Mouse (Mus musculus) MEL (cell line): ENCODE results near the gene Vwc2. TPM values are rescaled to one million over a fixed set of nuclear protein-coding genes. Genes with fewer than 3 reads are reported as not detected.

Experiments
- DNase-seq: peaks from one replicate; pipeline ENCODE4 v3.0.0; 2011; ENCODE audit warnings: low read depth, low spot score
- H3K27ac ChIP-seq: 2 replicates; pipeline ENCODE4 v1.5.1; 2012; ENCODE audit warnings: low read depth, mild to moderate bottlenecking, control low read depth, low read length, moderate library complexity; ENCODE audit not compliant: control insufficient read depth
- H3K27me3 ChIP-seq, 2 experiments: fragments of 150-350 bp in 1 of 2; sonication (generic) in 1 of 2; 2 replicates each; pipeline ENCODE4 v1.6.1; 2012; ENCODE audit warnings: low read length in 2 of 2, mild to moderate bottlenecking in 2 of 2, improper control_type of control experiment in 1 of 2, moderate library complexity in 1 of 2; ENCODE audit not compliant: insufficient read depth in 2 of 2, control insufficient read depth in 1 of 2
- H3K36me3 ChIP-seq, 2 experiments: 2 replicates each; pipeline ENCODE4 v1.6.1; 2012 to 2014; ENCODE audit warnings: low read length in 2 of 2, improper control_type of control experiment in 1 of 2, inconsistent platforms in 1 of 2, mild to moderate bottlenecking in 1 of 2; ENCODE audit not compliant: insufficient read depth in 2 of 2, control insufficient read depth in 1 of 2
- H3K4me1 ChIP-seq, 2 experiments: fragments of 150-350 bp in 1 of 2; sonication (generic) in 1 of 2; 2 replicates each; pipeline ENCODE4 v1.6.1; 2012; ENCODE audit warnings: low read length in 2 of 2, improper control_type of control experiment in 1 of 2, mild to moderate bottlenecking in 1 of 2; ENCODE audit not compliant: insufficient read depth in 2 of 2, control insufficient read depth in 1 of 2
- H3K4me3 ChIP-seq, 2 experiments: fragments of 150-350 bp in 1 of 2; sonication (generic) in 1 of 2; 2 replicates each; pipeline ENCODE4 v1.5.1; 2012; ENCODE audit warnings: low read depth in 2 of 2, low read length in 2 of 2, mild to moderate bottlenecking in 2 of 2, moderate library complexity in 2 of 2, control low read depth in 1 of 2, improper control_type of control experiment in 1 of 2; ENCODE audit not compliant: control insufficient read depth in 1 of 2, insufficient read depth in 1 of 2
- H3K79me2 ChIP-seq: 2 replicates; pipeline ENCODE4 v1.6.1; 2012; ENCODE audit warnings: mild to moderate bottlenecking, low read length, moderate library complexity; ENCODE audit not compliant: control insufficient read depth, poor library complexity, insufficient read depth
- H3K9ac ChIP-seq: 2 replicates; pipeline ENCODE4 v1.6.1; 2012; ENCODE audit warnings: low read depth, mild to moderate bottlenecking, control low read depth, low read length, moderate library complexity; ENCODE audit not compliant: control insufficient read depth, poor library complexity, severe bottlenecking
- H3K9me3 ChIP-seq: fragments of 150-350 bp; sonication (generic); replicated peaks from 2 replicates; pipeline ENCODE4 v1.6.1; 2012; ENCODE audit warnings: mild to moderate bottlenecking, low read length, improper control_type of control experiment, moderate library complexity; ENCODE audit not compliant: insufficient read depth
- BHLHE40 ChIP-seq: IDR thresholded peaks from 2 replicates; pipeline ENCODE4 v1.6.1; 2012; ENCODE audit warnings: low read depth, mild to moderate bottlenecking, inconsistent platforms, low read length, improper control_type of control experiment, borderline replicate concordance
- CHD2 ChIP-seq: IDR thresholded peaks from 2 replicates; pipeline ENCODE4 v1.6.1; 2011; ENCODE audit warnings: low read length, improper control_type of control experiment
- CTCF ChIP-seq, 3 experiments: IDR thresholded peaks in 2 of 3; conservative IDR thresholded peaks in 1 of 3; 2 replicates each; pipeline ENCODE4 v1.5.1; 2011 to 2012; ENCODE audit warnings: low read length in 3 of 3, low read depth in 2 of 3, mild to moderate bottlenecking in 2 of 3, improper control_type of control experiment in 1 of 3, inconsistent platforms in 1 of 3, mixed read lengths in 1 of 3, moderate library complexity in 1 of 3; ENCODE audit not compliant: control insufficient read depth in 1 of 3, insufficient read depth in 1 of 3, poor library complexity in 1 of 3, severe bottlenecking in 1 of 3
- GATA1 ChIP-seq: IDR thresholded peaks from 2 replicates; pipeline ENCODE4 v1.6.1; 2011; ENCODE audit warnings: low read depth, low read length, improper control_type of control experiment
- HCFC1 ChIP-seq: IDR thresholded peaks from 2 replicates; pipeline ENCODE4 v1.6.1; 2012; ENCODE audit warnings: low read depth, mild to moderate bottlenecking, inconsistent platforms, low read length, improper control_type of control experiment, moderate library complexity
- JUND ChIP-seq: IDR thresholded peaks from 2 replicates; pipeline ENCODE4 v1.6.1; 2011; ENCODE audit warnings: low read depth, mild to moderate bottlenecking, improper control_type of control experiment, low read length
- KAT2A ChIP-seq: conservative IDR thresholded peaks from 2 replicates; pipeline ENCODE4 v1.6.1; 2012; ENCODE audit warnings: low read depth, low read length, improper control_type of control experiment, inconsistent platforms
- MAFK ChIP-seq: IDR thresholded peaks from 2 replicates; pipeline ENCODE4 v1.6.1; 2011; ENCODE audit warnings: low read depth, mild to moderate bottlenecking, low read length, improper control_type of control experiment, borderline replicate concordance
- MAX ChIP-seq: IDR thresholded peaks from 2 replicates; pipeline ENCODE4 v1.6.1; 2011; ENCODE audit warnings: low read length, improper control_type of control experiment
- MYB ChIP-seq: IDR thresholded peaks from 2 replicates; pipeline ENCODE4 v1.6.1; 2011; ENCODE audit warnings: mild to moderate bottlenecking, low read depth, low read length, improper control_type of control experiment
- NELFE ChIP-seq: IDR thresholded peaks from 2 replicates; pipeline ENCODE4 v1.6.1; 2011; ENCODE audit warnings: low read depth, low read length, improper control_type of control experiment
- RAD21 ChIP-seq: IDR thresholded peaks from 2 replicates; pipeline ENCODE4 v1.6.1; 2011; ENCODE audit warnings: mild to moderate bottlenecking, low read depth, low read length, improper control_type of control experiment
- SIN3A ChIP-seq: IDR thresholded peaks from 2 replicates; pipeline ENCODE4 v1.6.1; 2012; ENCODE audit warnings: low read length, improper control_type of control experiment, inconsistent platforms
- TAL1 ChIP-seq: IDR thresholded peaks from 2 replicates; pipeline ENCODE4 v1.6.1; 2012; ENCODE audit warnings: mild to moderate bottlenecking, inconsistent platforms, low read length, moderate library complexity, mixed read lengths
- UBTF ChIP-seq: IDR thresholded peaks from 2 replicates; pipeline ENCODE4 v1.6.1; 2012; ENCODE audit warnings: low read depth, mild to moderate bottlenecking, inconsistent platforms, low read length, improper control_type of control experiment, moderate library complexity, borderline replicate concordance; ENCODE audit not compliant: insufficient read depth
- USF2 ChIP-seq, 2 experiments: IDR thresholded peaks; 2 replicates each; pipeline ENCODE4 v1.6.1; 2011 to 2012; ENCODE audit warnings: improper control_type of control experiment in 2 of 2, low read length in 2 of 2, borderline replicate concordance in 1 of 2, inconsistent platforms in 1 of 2, low read depth in 1 of 2, mild to moderate bottlenecking in 1 of 2; ENCODE audit not compliant: insufficient read depth in 1 of 2
- ZC3H11A ChIP-seq: IDR thresholded peaks from 2 replicates; pipeline ENCODE4 v1.6.1; 2012; ENCODE audit warnings: low read depth, mild to moderate bottlenecking, inconsistent platforms, low read length, improper control_type of control experiment
- ZNF384 ChIP-seq: IDR thresholded peaks from 2 replicates; pipeline ENCODE4 v1.6.1; 2012; ENCODE audit warnings: low read depth, mild to moderate bottlenecking, inconsistent platforms, low read length, improper control_type of control experiment
- polyA plus RNA-seq, 2 experiments: library from polyadenylated mRNA; stranded (reverse) in 1 of 2; unstranded in 1 of 2; fragments of >175 nt in 1 of 2; fragments of >200 nt in 1 of 2; gene quantifications; 2 replicates each; pipeline versions ENCODE4 v1.2.1 to v1.2.4; 2012; ENCODE audit warnings: low replicate concordance in 2 of 2, low read depth in 1 of 2; ENCODE audit not compliant: insufficient read length in 2 of 2, insufficient read depth in 1 of 2, missing spikeins in 1 of 2
- total RNA-seq: library from RNA; depleted of rRNA; stranded (reverse); fragments of 300-350 nt; gene quantifications from 2 replicates; pipeline ENCODE4 v1.2.3, GENCODE M21; 2012

Vwc2 gene
- total and polyA plus RNA-seq, 3 experiments, result not detected

- Histone ChIP-seq H3K79me2 (no peaks in the 10 kb centered on the region), H3K4me1 (no peaks in the 10 kb centered on the region)
- DNase-seq, result no peak
- TF ChIP-seq CTCF (IDR thresholded peaks at IDR 0.05 in 2 of 3, conservative IDR thresholded peaks at IDR 0.05 in 1 of 3; ENCODE audit: control insufficient read depth in 1 of 3, insufficient read depth in 1 of 3, low read depth in 2 of 3, low read length in 3 of 3, poor library complexity in 1 of 3, severe bottlenecking in 1 of 3), result no peak
- TF ChIP-seq USF2 (IDR thresholded peaks at IDR 0.05; ENCODE audit: borderline replicate concordance in 1 of 2, insufficient read depth in 1 of 2, low read depth in 1 of 2, low read length in 2 of 2), result no peak
- no peak for TF ChIP-seq KAT2A
- no peak for TF ChIP-seq BHLHE40
- TF ChIP-seq, all 39 proteins: peak for 0
- no peak overlapping the region for H3K27ac ChIP-seq
- no peak overlapping the region for H3K9ac ChIP-seq
- no peak overlapping the region for H3K4me3 ChIP-seq
- no peaks in the 10 kb centered on the region for H3K27me3 ChIP-seq
- H3K9me3 ChIP-seq, result no peaks in the 10 kb centered on the region
- no peaks in the 10 kb centered on the region for H3K36me3 ChIP-seq
These were observed 15.0 kb upstream of the Vwc2 start for GRCm38 (mm10) chr11:11099011-11099410.

- Histone ChIP-seq H3K9me3 (no peaks in the 10 kb centered on the region), H3K36me3 (no peaks in the 10 kb centered on the region), H3K4me3 (no peak overlapping the region), H3K27ac (no peak overlapping the region), H3K27me3 (no peaks in the 10 kb centered on the region), H3K79me2 (no peaks in the 10 kb centered on the region), H3K9ac (no peak overlapping the region), H3K4me1 (no peaks in the 10 kb centered on the region)
- TF ChIP-seq TAL1, result no peak
- TF ChIP-seq NELFE, result no peak
- no peak for TF ChIP-seq MAX
- no peak for TF ChIP-seq HCFC1
- no peak for TF ChIP-seq SIN3A
- no peak for TF ChIP-seq MYB
- TF ChIP-seq ZNF384, result no peak
- no peak for TF ChIP-seq ZC3H11A
- TF ChIP-seq RAD21, result no peak
- TF ChIP-seq GATA1, result no peak
- no peak for TF ChIP-seq JUND
- TF ChIP-seq BHLHE40, result no peak
- no peak for TF ChIP-seq MAFK
- no peak for TF ChIP-seq USF2 (IDR thresholded peaks at IDR 0.05; ENCODE audit: borderline replicate concordance in 1 of 2, insufficient read depth in 1 of 2, low read depth in 1 of 2, low read length in 2 of 2)
- no peak for TF ChIP-seq CHD2
- TF ChIP-seq UBTF, result no peak
- DNase-seq, result no peak
These were observed 11.8 kb upstream of the Vwc2 start for GRCm38 (mm10) chr11:11102182-11102581.
